Mouse (Mus musculus): ENCODE data around the gene Mtfr1l.

- no peak for TF ChIP-seq CTCF (IDR thresholded peaks at IDR 0.05; ENCODE audit: low read depth, low read length)
- TF ChIP-seq TAL1 (conservative IDR thresholded peaks at IDR 0.05; ENCODE audit: low read depth, low read length), result no peak
- TF ChIP-seq GATA1 (IDR thresholded peaks at IDR 0.05; ENCODE audit: borderline replicate concordance, low read length), result no peak
Observed at GRCm38 (mm10) chr4:134548169-134548938, 13.2 kb upstream of the Mtfr1l start.
